Mouse (Mus musculus): ENCODE data around the gene Insig1.
A peak's percentile ranks its signal among the peaks of the same experiment; 100 is the strongest.

Insig1 gene

DNA sequence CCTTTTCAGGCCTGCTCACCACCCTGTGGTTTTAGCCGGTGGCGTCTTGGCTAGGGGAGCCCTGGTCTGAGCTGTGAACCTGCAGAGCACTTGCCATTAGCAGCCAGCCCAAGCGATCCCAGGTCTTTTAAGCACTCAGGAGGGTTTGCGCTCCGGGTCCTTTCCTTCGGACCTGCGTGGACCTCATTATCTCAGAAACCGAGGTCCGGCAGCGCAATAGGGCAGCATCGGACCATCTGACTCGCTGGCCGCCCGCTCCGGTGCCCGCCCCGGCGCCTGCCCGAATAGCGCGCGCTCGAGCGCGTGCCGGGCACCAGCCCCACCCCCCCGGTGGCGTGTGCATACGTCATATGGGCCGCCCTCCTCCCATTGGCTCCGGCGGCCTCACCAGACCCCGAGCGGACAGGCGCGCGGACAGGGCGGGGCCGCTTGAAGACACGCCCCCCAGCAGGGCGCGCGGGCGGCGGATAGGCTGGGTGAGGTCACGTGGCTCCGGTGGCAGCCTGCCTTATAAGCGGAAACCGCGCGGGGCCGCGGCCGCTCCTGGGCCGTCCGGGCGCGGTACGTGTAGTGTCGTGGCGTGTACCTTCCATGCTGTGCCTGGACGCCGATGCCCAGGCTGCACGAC, at the start of gene Insig1:
Insig1 (plus strand) TSS at position 536 of the 628 bp plus-strand sequence.
- peak; percentile 81 for DNase-seq (ENCODE audit: extremely low read depth, low read depth)

- no peak for DNase-seq (ENCODE audit: extremely low read depth, low read depth)
Observed at GRCm38 (mm10) chr5:28023452-28023851, 47.7 kb upstream of the Insig1 start.

DNA sequence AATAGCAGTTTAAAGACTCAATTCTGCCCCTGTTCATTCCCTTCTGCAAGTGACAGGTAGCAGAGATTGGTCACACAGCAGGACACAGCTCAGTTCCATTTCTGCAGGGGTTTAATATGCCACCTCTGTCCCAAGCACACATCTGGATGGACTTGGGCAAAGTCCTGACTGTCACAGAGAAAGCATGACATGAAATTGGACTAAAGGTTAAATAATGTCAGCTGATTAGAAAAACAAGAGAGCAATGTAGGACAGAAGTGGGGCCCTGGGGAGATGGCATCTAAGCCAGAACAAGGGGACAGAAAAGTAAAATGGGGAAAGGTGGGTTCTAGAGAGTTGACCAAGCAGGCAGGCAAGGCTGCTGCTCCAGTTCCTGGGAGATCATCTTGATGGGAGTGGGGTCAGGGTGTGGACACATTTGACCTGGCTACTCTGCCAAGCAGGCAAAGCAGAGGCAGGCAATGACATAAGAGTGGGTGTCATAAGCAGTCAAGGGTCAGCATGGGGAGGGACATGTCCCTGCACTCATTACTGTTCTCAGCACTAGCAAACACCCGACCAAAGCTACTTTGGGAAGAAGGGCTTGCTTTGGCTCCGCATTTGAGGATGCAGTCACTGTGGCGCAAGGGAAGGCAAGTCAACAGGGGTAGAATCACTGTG, 39.5 kb upstream of the Insig1 start:
- no peak for DNase-seq (ENCODE audit: extremely low read depth, low read depth)

DNA sequence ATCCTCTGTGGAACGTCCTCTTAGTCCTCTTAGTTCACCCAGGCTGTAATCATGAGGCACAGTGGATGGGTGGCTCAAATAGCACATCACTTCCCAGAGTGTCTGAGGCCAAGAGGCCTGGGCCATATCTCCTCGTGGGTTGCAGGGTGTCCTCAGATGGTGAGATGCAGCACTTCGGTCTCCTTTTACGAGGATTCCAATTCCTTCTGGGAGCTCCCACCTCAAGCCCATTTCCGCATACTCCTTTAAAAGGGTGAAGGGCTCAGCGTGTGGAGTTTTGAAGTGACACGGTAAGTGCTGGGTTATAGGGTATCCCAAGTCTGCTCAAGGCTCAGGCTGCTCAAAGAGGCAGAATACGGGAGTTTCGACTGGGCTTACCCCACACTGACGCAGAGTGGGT, 38.3 kb upstream of the Insig1 start:
- no peak for DNase-seq (ENCODE audit: extremely low read depth, low read depth)

DNA sequence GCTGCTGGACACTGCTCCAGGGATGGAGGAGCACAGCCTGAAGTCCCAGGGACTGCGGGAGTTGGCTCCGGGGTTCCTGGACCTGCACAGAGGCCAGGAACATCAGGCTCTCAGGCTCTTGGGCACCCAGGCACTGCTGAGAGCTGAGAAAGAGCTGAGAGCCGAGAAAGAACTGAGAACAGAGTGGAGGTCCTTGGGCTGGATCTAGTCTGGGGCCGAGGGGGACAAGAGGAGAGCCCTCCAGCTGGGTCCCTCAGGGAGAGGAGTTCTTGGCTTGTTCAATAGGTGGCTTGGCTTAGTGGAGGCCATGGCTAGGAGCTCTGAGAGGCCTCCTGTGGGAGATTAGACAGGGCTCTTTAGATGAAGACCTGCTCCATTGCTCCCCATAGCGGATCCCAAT, 37.9 kb upstream of the Insig1 start:
- DNase-seq (ENCODE audit: extremely low read depth, low read depth), result no peak

DNA sequence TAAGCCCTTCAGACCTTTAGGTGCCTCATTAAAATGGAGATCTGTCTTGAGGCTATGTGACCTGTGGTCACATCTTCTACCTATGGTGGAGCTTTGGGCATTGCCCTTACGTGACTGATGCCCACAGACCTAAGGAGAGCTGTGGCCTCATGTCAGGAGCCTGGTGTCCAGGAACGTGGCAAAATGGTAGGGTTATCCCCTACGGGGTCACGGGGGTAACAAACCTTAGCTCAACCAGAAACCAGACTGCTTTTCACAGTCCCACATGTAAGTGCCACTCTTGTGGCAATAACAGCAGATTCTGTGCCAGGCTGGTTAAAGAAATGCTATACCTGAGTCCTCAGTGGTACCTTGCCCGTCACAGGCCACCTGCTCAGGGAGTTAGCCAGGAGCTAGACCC, 37.3 kb upstream of the Insig1 start:
- DNase-seq (ENCODE audit: extremely low read depth, low read depth), result no peak

DNA sequence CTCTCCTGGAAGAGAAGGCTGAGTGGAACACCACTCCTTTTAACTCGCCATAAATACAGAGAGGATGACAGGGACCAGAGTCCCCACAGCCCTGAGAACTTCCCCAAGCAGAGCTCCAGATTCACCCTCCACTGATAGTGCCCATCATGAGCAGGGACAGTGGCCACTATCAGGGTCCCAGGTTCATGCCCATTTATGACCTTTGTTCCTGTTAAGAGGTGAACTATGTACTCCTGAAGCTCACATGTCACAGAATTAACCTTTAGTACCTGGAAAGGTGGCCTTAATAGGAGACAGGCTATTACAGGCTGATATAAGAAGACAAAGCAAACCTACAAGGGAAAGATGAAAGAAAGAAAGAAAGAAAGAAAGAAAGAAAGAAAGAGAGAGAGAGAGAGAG, 35.2 kb upstream of the Insig1 start:
- DNase-seq (ENCODE audit: extremely low read depth, low read depth), result no peak

GRCm38 (mm10) chr5:28036518-28036917, 34.6 kb upstream of the Insig1 start:
- no peak for DNase-seq (ENCODE audit: extremely low read depth, low read depth)

DNA sequence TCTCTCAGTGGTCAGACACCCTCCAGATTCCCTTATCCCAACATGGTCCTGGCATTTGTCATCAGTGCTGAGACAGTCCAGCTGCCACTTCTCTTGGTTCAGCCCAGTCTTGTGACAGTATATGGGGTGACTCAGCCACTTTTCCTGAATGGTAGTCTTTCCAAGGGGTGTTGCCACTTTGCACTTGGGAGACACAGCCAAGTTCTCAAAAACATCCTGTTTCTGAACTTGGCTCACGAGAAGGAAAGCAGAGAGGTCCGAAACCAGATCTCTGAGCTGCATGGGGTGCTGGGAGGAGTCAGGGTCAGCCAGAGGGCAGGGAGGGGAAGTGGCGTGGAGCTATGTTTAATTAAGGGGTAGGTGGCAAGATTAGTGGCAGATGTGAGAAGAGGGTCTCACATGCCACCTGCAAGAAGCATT, 34.0 kb upstream of the Insig1 start:
- DNase-seq (ENCODE audit: extremely low read depth, low read depth), result no peak

DNA sequence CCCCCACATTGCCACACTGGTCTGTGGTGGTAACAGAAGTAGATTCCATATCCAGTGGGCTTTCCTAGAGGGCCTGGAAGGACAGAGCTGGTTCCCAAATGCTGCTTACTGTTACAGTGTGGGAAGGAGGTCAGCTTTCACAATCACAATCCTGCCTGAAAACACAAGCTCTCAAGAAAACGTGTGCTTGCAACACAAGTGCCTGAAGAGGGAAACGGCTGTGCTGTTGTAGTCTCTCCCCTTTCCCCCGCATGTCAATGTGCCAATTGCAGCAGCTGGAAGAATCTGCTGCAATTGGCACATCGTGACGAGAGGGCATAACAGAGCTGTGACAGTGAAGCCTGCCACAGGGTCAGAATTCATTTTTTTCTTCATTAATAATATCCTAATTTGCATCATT, 33.5 kb upstream of the Insig1 start:
- DNase-seq (ENCODE audit: extremely low read depth, low read depth), result no peak

DNA sequence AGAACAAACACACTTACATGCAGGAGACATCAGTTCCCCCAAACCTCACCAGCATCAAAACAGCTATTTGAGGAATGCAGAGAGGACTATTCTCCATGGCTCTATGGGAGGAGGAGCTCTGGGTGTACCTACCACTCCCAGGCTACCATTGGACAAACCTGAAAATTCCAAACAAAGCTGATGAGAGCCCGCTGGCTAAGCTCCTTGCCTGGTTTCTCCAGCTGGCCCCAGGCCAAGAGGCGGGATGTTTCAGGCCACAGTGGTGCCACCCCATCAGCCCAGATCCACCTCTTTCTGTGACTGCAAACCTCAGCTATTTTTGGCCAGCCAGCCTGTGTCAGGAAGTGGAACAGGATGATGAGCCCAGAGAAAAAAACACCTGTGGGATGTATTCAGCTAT, 33.0 kb upstream of the Insig1 start:
- no peak for DNase-seq (ENCODE audit: extremely low read depth, low read depth)

DNA sequence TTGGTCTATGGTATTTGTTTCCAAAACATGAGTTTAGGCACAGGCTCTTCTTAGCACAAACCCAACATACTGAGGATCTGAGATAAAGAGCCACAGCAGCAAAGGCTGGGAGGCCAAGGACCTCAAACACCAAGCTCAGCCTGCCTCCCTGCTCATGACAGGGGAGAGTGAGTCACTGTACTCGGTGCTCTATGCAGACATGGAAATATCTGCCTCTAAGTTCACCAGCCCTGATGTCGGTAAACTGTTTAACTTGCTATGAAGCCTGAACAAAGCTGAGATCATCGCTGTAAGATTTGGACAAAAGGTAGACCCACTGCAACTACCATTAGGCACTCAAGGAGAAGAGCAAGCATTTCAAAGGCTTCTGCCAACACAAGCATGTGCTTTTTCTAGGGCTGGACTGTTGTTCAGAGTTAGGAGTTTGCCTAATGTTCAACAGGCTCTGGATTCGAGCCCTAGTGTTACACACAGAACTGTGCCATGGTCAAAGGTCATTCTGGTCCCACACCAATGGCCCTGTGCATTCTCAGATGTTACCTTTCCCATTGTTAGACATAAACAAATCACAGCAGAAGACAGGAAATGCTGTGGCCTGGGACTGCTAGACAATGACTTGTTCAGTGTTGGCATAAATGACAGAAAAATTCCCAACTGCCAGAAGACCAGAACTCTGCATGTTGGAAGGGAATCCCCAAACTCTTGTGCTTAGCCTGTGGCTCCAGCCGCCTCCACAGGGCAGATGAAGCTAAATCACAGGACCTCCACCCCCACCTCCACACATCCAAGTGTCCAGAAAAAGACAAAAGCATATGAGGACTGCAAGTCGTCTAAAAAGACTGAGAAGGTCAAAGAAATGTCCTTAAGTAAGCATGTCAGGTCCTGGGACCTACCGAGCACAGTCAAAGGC, 31.2 kb upstream of the Insig1 start:
- no peak for DNase-seq (ENCODE audit: extremely low read depth, low read depth)

- DNase-seq (ENCODE audit: extremely low read depth, low read depth), result no peak
Observed at GRCm38 (mm10) chr5:28040726-28041125, 30.4 kb upstream of the Insig1 start.

DNA sequence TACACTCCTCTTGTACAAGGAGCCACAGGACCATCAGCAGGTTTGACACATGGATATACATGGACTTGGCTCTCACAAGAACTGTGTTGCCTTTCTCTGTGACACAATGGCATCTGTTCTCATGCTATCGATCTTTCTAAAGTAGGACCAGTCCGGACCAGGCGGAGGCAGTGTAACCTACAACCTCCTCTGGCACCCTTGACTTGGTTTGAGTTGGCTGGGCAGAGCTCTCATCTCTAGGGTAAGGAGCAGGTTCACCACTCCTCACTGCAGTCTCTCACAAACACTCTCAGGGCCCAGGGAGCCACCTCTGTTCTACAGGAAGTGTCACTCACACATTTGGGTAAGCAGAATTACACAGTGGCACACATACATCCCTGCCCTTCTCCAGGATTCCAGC, 29.1 kb upstream of the Insig1 start:
- DNase-seq (ENCODE audit: extremely low read depth, low read depth), result no peak

GRCm38 (mm10) chr5:28042779-28043178, 28.4 kb upstream of the Insig1 start:
- no peak for DNase-seq (ENCODE audit: extremely low read depth, low read depth)

DNA sequence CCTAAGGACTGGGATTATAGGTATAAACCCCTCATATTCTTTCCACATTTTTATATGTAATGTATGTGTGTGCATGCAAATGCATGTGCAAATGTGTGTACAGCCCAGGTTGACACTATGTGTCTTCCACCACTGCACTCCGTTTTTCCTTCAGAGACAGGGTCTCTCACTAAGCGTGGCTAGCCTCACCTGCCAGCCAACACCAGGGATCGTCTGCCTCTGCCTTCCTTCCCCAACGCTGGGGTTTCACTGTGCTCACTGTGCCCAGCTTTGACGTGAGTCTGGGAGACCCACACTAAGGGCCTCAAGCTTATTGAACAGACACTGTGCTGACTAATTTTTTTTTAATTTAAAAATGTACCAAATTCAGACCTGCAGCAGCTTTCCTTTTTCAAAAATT, 27.8 kb upstream of the Insig1 start:
- no peak for DNase-seq (ENCODE audit: extremely low read depth, low read depth)

- DNase-seq (ENCODE audit: extremely low read depth, low read depth), result no peak
Observed at GRCm38 (mm10) chr5:28046966-28047365, 24.2 kb upstream of the Insig1 start.

DNA sequence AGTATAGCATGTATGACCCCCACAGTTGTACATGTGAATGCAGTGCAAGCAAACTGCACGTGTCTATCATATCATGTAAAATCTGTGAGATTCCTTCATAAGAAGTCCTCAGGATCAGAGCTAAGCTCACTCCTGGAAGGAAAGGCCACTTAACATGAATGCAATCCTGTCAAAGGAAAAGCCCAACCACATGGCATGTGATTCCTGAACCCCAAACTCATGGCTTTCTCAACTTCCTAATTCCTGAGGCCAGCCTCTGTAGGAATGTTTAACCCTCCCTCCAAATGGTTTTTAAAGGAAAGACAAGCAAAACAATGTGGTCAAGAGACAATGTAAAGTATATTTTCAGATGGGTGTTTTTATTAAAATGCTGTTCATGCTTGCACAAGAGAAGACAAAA, 23.2 kb upstream of the Insig1 start:
- no peak for DNase-seq (ENCODE audit: extremely low read depth, low read depth)

DNA sequence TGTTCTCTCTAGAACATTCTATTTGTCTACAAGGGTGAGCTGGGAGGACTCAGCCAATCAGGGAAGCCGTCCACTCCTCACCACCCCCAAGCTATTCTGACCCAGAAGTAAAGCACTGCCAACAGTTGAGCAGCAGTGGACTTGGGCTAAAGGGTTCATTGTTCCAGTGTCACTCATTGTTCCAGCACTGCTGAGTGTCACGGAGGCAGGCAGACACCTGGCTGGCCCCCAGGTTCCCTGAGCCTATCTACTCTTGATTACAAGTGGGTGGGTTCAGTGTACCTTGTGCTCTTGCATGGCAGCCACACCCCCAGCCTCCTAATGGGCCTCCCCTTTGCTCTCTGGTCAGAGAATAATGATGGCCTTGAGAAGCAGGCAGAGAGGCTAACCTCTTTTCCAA, 15.7 kb upstream of the Insig1 start:
- DNase-seq (ENCODE audit: extremely low read depth, low read depth), result no peak

GRCm38 (mm10) chr5:28056877-28057276, 14.3 kb upstream of the Insig1 start:
- DNase-seq (ENCODE audit: extremely low read depth, low read depth), result no peak

DNA sequence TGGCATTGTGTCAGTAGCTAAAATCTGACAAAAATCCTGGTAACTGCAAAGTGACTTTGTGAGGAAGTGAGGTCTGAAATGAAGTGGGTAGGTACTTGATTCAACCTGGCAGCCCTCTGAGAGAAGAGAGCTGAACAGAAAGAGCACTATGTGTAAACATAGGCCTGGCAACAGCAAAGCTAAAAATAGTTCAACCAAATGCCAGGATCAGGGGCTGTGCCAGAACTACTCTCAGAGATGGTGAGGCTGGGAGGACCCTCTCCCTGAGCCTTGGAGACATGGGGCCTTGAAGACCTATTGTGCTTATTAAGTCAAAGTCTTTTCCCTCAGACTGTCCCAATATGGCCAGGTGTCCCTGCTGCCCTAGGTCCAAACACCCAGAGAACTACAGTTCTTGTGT, 10.7 kb upstream of the Insig1 start:
- DNase-seq (ENCODE audit: extremely low read depth, low read depth), result no peak

- DNase-seq (ENCODE audit: extremely low read depth, low read depth), result no peak
Observed at GRCm38 (mm10) chr5:28061011-28061410, 10.2 kb upstream of the Insig1 start.
